Mouse (Mus musculus): ENCODE data around the gene Gm4297. TPM values are rescaled to one million over a fixed set of nuclear protein-coding genes. Genes with fewer than 3 reads are reported as not detected.

Gm4297 gene
- polyA plus RNA-seq (2012; rRNA removed) = not detected in 2 replicates

DNA sequence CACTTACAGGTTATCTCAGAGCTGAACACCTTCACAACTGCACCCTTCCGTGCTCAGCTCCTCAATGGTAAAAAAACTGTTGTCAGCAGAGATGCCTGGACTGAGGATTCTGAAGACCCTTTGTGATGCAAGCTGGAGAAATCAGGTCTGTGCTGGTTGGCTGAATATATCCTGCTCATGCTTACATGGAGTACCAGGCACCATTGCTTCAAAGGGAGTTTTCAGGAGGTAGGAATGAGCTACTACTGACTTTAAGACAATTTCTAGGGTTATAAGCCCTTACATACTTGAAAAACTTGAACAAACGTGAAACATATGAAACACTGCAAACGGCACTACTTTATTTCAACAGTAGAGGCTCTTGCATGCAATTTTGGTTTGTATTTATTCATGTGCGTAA is at the start of gene Gm4297:
Gene Gm4297 (minus strand): TSS at position 101 of the 400 bp plus-strand sequence.

Other genes starting within 250 kb of the Gm4297 start
- not detected in 2 replicates for gene Gm5934, start 74.1 kb downstream of the Gm4297 start, polyA plus RNA-seq (2012; rRNA removed)
- gene Gm5935, start 200.3 kb upstream of the Gm4297 start, polyA plus RNA-seq (2012; rRNA removed) = not detected in 2 replicates

Measured in central nervous system, embryonic 18 days (tissue).